Mouse (Mus musculus) ES-E14 (cell line): ENCODE measurements around the gene Bmp10. TPM values are rescaled to one million over a fixed set of nuclear protein-coding genes. Genes with fewer than 3 reads are reported as not detected.

Experiments
- DNase-seq: peaks from one replicate; pipeline ENCODE4 v3.0.0-alpha.2; 2013; ENCODE audit warnings: low read depth, low spot score
- H3K27ac ChIP-seq: 2 replicates; pipeline ENCODE4 v1.5.1; 2012; ENCODE audit warnings: low read depth, mild to moderate bottlenecking, low read length, moderate library complexity, mixed read lengths; ENCODE audit not compliant: poor library complexity, insufficient read depth, severe bottlenecking
- H3K36me3 ChIP-seq: 2 replicates; pipeline ENCODE4 v1.6.1; 2012; ENCODE audit warnings: mild to moderate bottlenecking, low read length, moderate library complexity, mixed read lengths; ENCODE audit not compliant: control insufficient read depth, poor library complexity, insufficient read depth, severe bottlenecking
- H3K4me1 ChIP-seq, 2 experiments: fragments of 150-350 bp in 1 of 2; sonication (generic) in 1 of 2; 2 replicates each; pipeline ENCODE4 v1.6.1; 2012; ENCODE audit warnings: low read length in 2 of 2, mild to moderate bottlenecking in 1 of 2, mixed read lengths in 1 of 2; ENCODE audit not compliant: control insufficient read depth in 2 of 2, insufficient read depth in 2 of 2, poor library complexity in 1 of 2
- H3K4me3 ChIP-seq, 2 experiments: fragments of 150-350 bp in 1 of 2; sonication (generic) in 1 of 2; 2 replicates each; pipeline ENCODE4 v1.5.1; 2012; ENCODE audit warnings: low read length in 2 of 2, low read depth in 1 of 2, mild to moderate bottlenecking in 1 of 2, mixed read lengths in 1 of 2; ENCODE audit not compliant: insufficient read depth in 1 of 2, poor library complexity in 1 of 2, severe bottlenecking in 1 of 2
- H3K9ac ChIP-seq: 2 replicates; pipeline ENCODE4 v1.6.1; 2012; ENCODE audit warnings: low read depth, mild to moderate bottlenecking, low read length, mixed read lengths; ENCODE audit not compliant: poor library complexity, insufficient read depth, severe bottlenecking
- H3K9me3 ChIP-seq: fragments of 150-350 bp; sonication (generic); 2 replicates; pipeline ENCODE4 v1.6.1; 2012; ENCODE audit warnings: low read depth, mild to moderate bottlenecking, low read length; ENCODE audit not compliant: control insufficient read depth, insufficient read depth
- CHD2 ChIP-seq: IDR thresholded peaks from 2 replicates; pipeline ENCODE4 v1.6.1; 2014; ENCODE audit warnings: mild to moderate bottlenecking, low read depth, low read length, inconsistent platforms
- HCFC1 ChIP-seq: IDR thresholded peaks from 2 replicates; pipeline ENCODE4 v1.6.1; 2012; ENCODE audit warnings: low read length, inconsistent platforms, borderline replicate concordance; ENCODE audit not compliant: insufficient read depth
- MAFK ChIP-seq: IDR thresholded peaks from 2 replicates; pipeline ENCODE4 v1.6.1; 2014; ENCODE audit warnings: mild to moderate bottlenecking, low read depth, low read length, inconsistent platforms; ENCODE audit not compliant: insufficient read depth
- ZC3H11A ChIP-seq: IDR thresholded peaks from 2 replicates; pipeline ENCODE4 v1.6.1; 2012; ENCODE audit warnings: low read depth, mild to moderate bottlenecking, inconsistent platforms, low read length, borderline replicate concordance
- ZNF384 ChIP-seq: IDR thresholded peaks from 2 replicates; pipeline ENCODE4 v1.6.1; 2012; ENCODE audit warnings: low read depth, low read length, inconsistent platforms
- in situ Hi-C, 2 experiments: fragments of 600-800 bp; cut with MboI; formaldehyde crosslinking; loops; one replicate each; pipeline ENCODE4 v1.15.1; 2025; ENCODE audit warnings: low sequenced_read_pairs in 2 of 2, inconsistent platforms in 1 of 2; ENCODE audit not compliant: unreplicated experiment in 2 of 2
- total RNA-seq: library from RNA; depleted of rRNA; stranded (reverse); fragments of 300-350 nt; gene quantifications from 2 replicates; pipeline ENCODE4 v1.2.3, GENCODE M21; 2012

The Bmp10 gene
- total RNA-seq, 1 experiment, result not detected

GRCm38 (mm10) chr6:87386681-87387080 lies 42.1 kb upstream of the Bmp10 start:
- no peak overlapping the region for H3K4me3 ChIP-seq
- no peaks in the 10 kb centered on the region for H3K4me1 ChIP-seq
- no peaks in the 10 kb centered on the region for H3K36me3 ChIP-seq
- DNase-seq, result no peak
- no peak overlapping the region for H3K9ac ChIP-seq
- in situ Hi-C loops, result no loop called here
- no peaks in the 10 kb centered on the region for H3K9me3 ChIP-seq
- TF ChIP-seq CHD2 (no peak), ZC3H11A (no peak), HCFC1 (no peak), ZNF384 (no peak), MAFK (no peak)
- no peak overlapping the region for H3K27ac ChIP-seq

GRCm38 (mm10) chr6:87388877-87389276 lies 39.9 kb upstream of the Bmp10 start, which contains the start of gene Gkn3:
Gene Gkn3 (minus strand): TSS chr6:87388935.
- TF ChIP-seq ZC3H11A (no peak), HCFC1 (no peak), MAFK (no peak), CHD2 (no peak), ZNF384 (no peak)
- no peak for DNase-seq
- no peaks in the 10 kb centered on the region for H3K36me3 ChIP-seq
- no peak within 1 kb of the TSS for H3K4me3 ChIP-seq
- no peaks in the 10 kb centered on the region for H3K9me3 ChIP-seq
- H3K27ac ChIP-seq, result no peak within 1 kb of the TSS
- no peaks in the 10 kb centered on the region for H3K4me1 ChIP-seq
- no peak within 1 kb of the TSS for H3K9ac ChIP-seq
- in situ Hi-C loops, result no loop called here

- DNase-seq, result no peak
- Histone ChIP-seq H3K36me3 (no peaks in the 10 kb centered on the region), H3K4me3 (no peak overlapping the region), H3K27ac (no peak overlapping the region), H3K9me3 (no peaks in the 10 kb centered on the region), H3K4me1 (no peaks in the 10 kb centered on the region), H3K9ac (no peak overlapping the region)
- in situ Hi-C loops, result no loop called here
- TF ChIP-seq HCFC1 (no peak), CHD2 (no peak), ZNF384 (no peak), ZC3H11A (no peak), MAFK (no peak)
These were observed 39.3 kb upstream of the Bmp10 start for GRCm38 (mm10) chr6:87389455-87389989.

GRCm38 (mm10) chr6:87393466-87394205 lies 35.2 kb upstream of the Bmp10 start:
- in situ Hi-C loops, result loop anchor here in 1 of 2 experiments (10.0 kb wide), 1 partner anchor 121 kb away; no protein-coding TSS in a partner anchor
- no peaks in the 10 kb centered on the region for H3K36me3 ChIP-seq

More at GRCm38 (mm10) chr6:87393466-87394205, 35.2 kb upstream of the Bmp10 start:
- no peak overlapping the region for H3K27ac ChIP-seq
- H3K4me1 ChIP-seq, result no peaks in the 10 kb centered on the region
- H3K9ac ChIP-seq, result no peak overlapping the region
- TF ChIP-seq ZC3H11A, result no peak
- no peak for TF ChIP-seq ZNF384
- TF ChIP-seq HCFC1, result no peak
- no peak for TF ChIP-seq CHD2
- TF ChIP-seq MAFK, result no peak
- no peak overlapping the region for H3K4me3 ChIP-seq
- H3K9me3 ChIP-seq, result no peaks in the 10 kb centered on the region
- no peak for DNase-seq
